ENCODE assay signal across 8 mouse cellular contexts in the genomic region with DNA sequence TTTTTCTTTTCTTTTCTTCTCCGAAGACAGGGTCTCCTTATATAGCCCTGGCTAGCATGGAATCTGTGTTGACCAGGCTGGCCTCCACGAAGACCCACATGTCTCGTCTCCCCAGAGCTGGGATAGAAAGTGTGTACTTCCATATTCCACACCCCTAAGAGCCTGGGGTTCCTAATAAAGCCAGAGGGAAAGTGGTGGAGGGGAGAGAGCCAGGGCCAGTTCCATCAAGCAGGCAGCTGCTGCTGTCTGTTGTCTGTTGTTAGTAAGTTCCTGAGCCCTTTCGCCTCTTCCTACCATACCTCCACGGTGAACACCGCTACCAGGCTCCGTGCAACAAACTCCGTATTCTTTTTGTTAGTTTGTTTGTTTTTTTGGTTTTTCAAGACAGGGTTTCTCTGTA. TPM values are rescaled to one million over a fixed set of nuclear protein-coding genes. Genes with fewer than 3 reads are reported as not detected.
A peak's percentile ranks its signal among the peaks of the same experiment; 100 is the strongest.
DNase-seq lines count a peak whose midpoint lies in the region; ATAC-seq and TF ChIP-seq lines count a peak whose summit lies in the region.

No protein-coding gene starts in this region.

- H3K4me2 ChIP-seq in heart, embryonic 13.5 days: peak overlapping the region; percentile 86
- H3K4me2 ChIP-seq in forebrain, embryonic 13.5 days: peak overlapping the region; percentile 64
- H3K4me2 ChIP-seq in liver, embryonic 15.5 days: peak overlapping the region; percentile 92

- H3K27ac ChIP-seq in heart, embryonic 13.5 days (replicated peaks): peak overlapping the region; percentile 96
- H3K27ac ChIP-seq in forebrain, embryonic 13.5 days: no peak overlapping the region
- peak overlapping the region; percentile 98 for H3K27ac ChIP-seq in liver, embryonic 15.5 days (replicated peaks)

- WGBS in heart, embryonic 13.5 days: 48% methylated on average over 8 of the region's 8 CpGs
- 55% methylated on average over 8 of the region's 8 CpGs for WGBS in forebrain, embryonic 13.5 days
- WGBS in liver, embryonic 15.5 days (ENCODE audit: insufficient replicate concordance): 43% methylated on average over 8 of the region's 8 CpGs

- DNase-seq in heart, postnatal 4 days: no peak
- DNase-seq in layer of hippocampus, postnatal 10 days (ENCODE audit: low spot score in 2 of 2): no peak
- DNase-seq in layer of hippocampus, postnatal 14 days (ENCODE audit: low spot score in 2 of 2): no peak
- no peak for DNase-seq in layer of hippocampus, adult 9-11 months

- no peaks in the 10 kb centered on the region for H3K27me3 ChIP-seq in heart, embryonic 13.5 days (replicated peaks)
- no peaks in the 10 kb centered on the region for H3K27me3 ChIP-seq in C2C12 (ENCODE audit: control insufficient read depth, insufficient read depth, insufficient read length)
- H3K27me3 ChIP-seq in forebrain, embryonic 13.5 days: peaks cover 14% of the 10 kb centered on the region
- H3K27me3 ChIP-seq in liver, embryonic 15.5 days: no peaks in the 10 kb centered on the region

- H3K4me3 ChIP-seq in heart, embryonic 13.5 days: peak overlapping the region; percentile 60
- H3K4me3 ChIP-seq in C2C12 (ENCODE audit: insufficient read depth, poor library complexity, severe bottlenecking): peak overlapping the region; percentile 99
- H3K4me3 ChIP-seq in forebrain, embryonic 13.5 days: peak overlapping the region; percentile 30; the same call in 1 of the 2 replicates
- peak overlapping the region; percentile 59 for H3K4me3 ChIP-seq in liver, embryonic 15.5 days (replicated peaks)

- H3K9me3 ChIP-seq in heart, embryonic 13.5 days: no peaks in the 10 kb centered on the region
- no peaks in the 10 kb centered on the region for H3K9me3 ChIP-seq in forebrain, embryonic 13.5 days (replicated peaks)
- H3K9me3 ChIP-seq in liver, embryonic 15.5 days (replicated peaks): no peaks in the 10 kb centered on the region

- no peak for ATAC-seq in heart, embryonic 13.5 days (ENCODE audit: extremely low read depth, insufficient number of reproducible peaks, low FRiP score, low TSS enrichment)
- ATAC-seq in forebrain, embryonic 13.5 days: no peak; the same call in 1 of the 2 replicates
- no peak for ATAC-seq in liver, embryonic 15.5 days (ENCODE audit: insufficient read depth)

- peaks cover 19% of the 10 kb centered on the region for H3K36me3 ChIP-seq in heart, embryonic 13.5 days
- peaks cover 33% of the 10 kb centered on the region for H3K36me3 ChIP-seq in C2C12 (ENCODE audit: control insufficient read depth, insufficient read depth)
- H3K36me3 ChIP-seq in forebrain, embryonic 13.5 days (ENCODE audit: poor library complexity, severe bottlenecking): no peaks in the 10 kb centered on the region
- H3K36me3 ChIP-seq in liver, embryonic 15.5 days (replicated peaks): peaks cover 10% of the 10 kb centered on the region; the same call in 1 of the 2 replicates

- H3ac ChIP-seq in C2C12 (ENCODE audit: control insufficient read depth, insufficient read length, low read depth): peak overlapping the region; percentile 84

- peaks cover 46% of the 10 kb centered on the region for H3K4me1 ChIP-seq in heart, embryonic 13.5 days
- H3K4me1 ChIP-seq in forebrain, embryonic 13.5 days: peaks cover 32% of the 10 kb centered on the region
- H3K4me1 ChIP-seq in liver, embryonic 15.5 days (replicated peaks): peaks cover 80% of the 10 kb centered on the region

- H3K9ac ChIP-seq in heart, embryonic 13.5 days: peak overlapping the region; percentile 85
- 0 out of 2 replicates have a peak overlapping the region, but pooled peaks have one; percentile 45 for H3K9ac ChIP-seq in forebrain, embryonic 13.5 days
- peak overlapping the region; percentile 58; the same call in 1 of the 2 replicates for H3K9ac ChIP-seq in liver, embryonic 15.5 days

- no peak for TF ChIP-seq CTCF in C2C12 (IDR thresholded peaks at IDR 0.05; ENCODE audit: control insufficient read depth, insufficient read depth, insufficient read length)

- peaks cover 27% of the 10 kb centered on the region for H3K79me3 ChIP-seq in C2C12 (ENCODE audit: low read depth)

- peaks cover 37% of the 10 kb centered on the region for H3K79me2 ChIP-seq in C2C12 (ENCODE audit: control insufficient read depth, insufficient read depth)

TF ChIP-seq in C2C12, 6 proteins besides CTCF, POLR2A, EP300 and RAD21:
- no peak for TF ChIP-seq FOSL1 (IDR thresholded peaks at IDR 0.05; ENCODE audit: insufficient read depth, low read length, poor library complexity, severe bottlenecking)
- peak; percentile 42 for TF ChIP-seq MYOD1 (IDR thresholded peaks at IDR 0.05; ENCODE audit: control insufficient read depth, insufficient read length, low read depth)
- TF ChIP-seq MAX (IDR thresholded peaks at IDR 0.05): peak; percentile 5

RNA-seq across cellular contexts. Expression of a gene that starts 2.0 kb away (rescaled TPM):
- 798 and 814 TPM in 2 replicates for polyA plus RNA-seq in heart, embryonic 13.5 days (2015; fragmentation: Nextera tagmentation; extraction: Ambion mirVana)
- total RNA-seq in heart, postnatal 4 days (2021): 100 to 1,000 TPM; 465 to 471 TPM
- 18,755 TPM for polyA plus RNA-seq in C2C12 (2012; fragmentation: generic; extraction: Trizol)
- 91.7 and 110 TPM in 2 replicates for polyA plus RNA-seq in forebrain, embryonic 13.5 days (2015; fragmentation: Nextera tagmentation; extraction: Ambion mirVana)
- 315 and 397 TPM in 2 replicates for polyA plus RNA-seq in liver, embryonic 15.5 days (2015; fragmentation: Nextera tagmentation; extraction: Ambion mirVana)
- total RNA-seq in layer of hippocampus, postnatal 10 days (2021): 10 to 100 TPM; 31.2 to 37.7 TPM
- total RNA-seq in layer of hippocampus, postnatal 14 days (2021): 10 to 100 TPM; 15.3 to 27.0 TPM

RNA-seq across cellular contexts. Expression of a gene that starts 6.2 kb away (rescaled TPM):
- 37.3 and 42.9 TPM in 2 replicates for polyA plus RNA-seq in heart, embryonic 13.5 days (2015; fragmentation: Nextera tagmentation; extraction: Ambion mirVana)
- total RNA-seq in heart, postnatal 4 days (2021): 10 to 100 TPM; 20.2 to 22.6 TPM
- 108 TPM for polyA plus RNA-seq in C2C12 (2012; fragmentation: generic; extraction: Trizol)
- polyA plus RNA-seq in forebrain, embryonic 13.5 days (2015; fragmentation: Nextera tagmentation; extraction: Ambion mirVana): 50.3 and 59.3 TPM in 2 replicates
- 24.5 and 26.2 TPM in 2 replicates for polyA plus RNA-seq in liver, embryonic 15.5 days (2015; fragmentation: Nextera tagmentation; extraction: Ambion mirVana)
- total RNA-seq in layer of hippocampus, postnatal 10 days (2021): 10 to 100 TPM; 43.0 to 43.2 TPM
- 10 to 100 TPM; 35.9 to 36.1 TPM for total RNA-seq in layer of hippocampus, postnatal 14 days (2021)

RNA-seq across cellular contexts. Expression of a gene that starts 14.8 kb away (rescaled TPM):
- 20.2 and 21.2 TPM in 2 replicates for polyA plus RNA-seq in heart, embryonic 13.5 days (2015; fragmentation: Nextera tagmentation; extraction: Ambion mirVana)
- 1 to 10 TPM; 9.3 to 9.4 TPM for total RNA-seq in heart, postnatal 4 days (2021)
- 25.1 TPM for polyA plus RNA-seq in C2C12 (2012; fragmentation: generic; extraction: Trizol)
- polyA plus RNA-seq in forebrain, embryonic 13.5 days (2015; fragmentation: Nextera tagmentation; extraction: Ambion mirVana): 54.4 and 55.5 TPM in 2 replicates
- 5.4 and 5.6 TPM in 2 replicates for polyA plus RNA-seq in liver, embryonic 15.5 days (2015; fragmentation: Nextera tagmentation; extraction: Ambion mirVana)
- total RNA-seq in layer of hippocampus, postnatal 10 days (2021): 100 to 1,000 TPM; 135 to 139 TPM
- 100 to 1,000 TPM; 141 to 146 TPM for total RNA-seq in layer of hippocampus, postnatal 14 days (2021)

RNA-seq across cellular contexts. Expression of a gene that starts 19.0 kb away (rescaled TPM):
- 45.8 and 46.8 TPM in 2 replicates for polyA plus RNA-seq in heart, embryonic 13.5 days (2015; fragmentation: Nextera tagmentation; extraction: Ambion mirVana)
- total RNA-seq in heart, postnatal 4 days (2021): 10 to 100 TPM; 59.0 to 68.2 TPM
- 35.7 TPM for polyA plus RNA-seq in C2C12 (2012; fragmentation: generic; extraction: Trizol)
- 35.6 and 39.2 TPM in 2 replicates for polyA plus RNA-seq in forebrain, embryonic 13.5 days (2015; fragmentation: Nextera tagmentation; extraction: Ambion mirVana)
- polyA plus RNA-seq in liver, embryonic 15.5 days (2015; fragmentation: Nextera tagmentation; extraction: Ambion mirVana): 20.2 and 21.2 TPM in 2 replicates
- total RNA-seq in layer of hippocampus, postnatal 10 days (2021): 10 to 100 TPM; 26.4 to 28.9 TPM
- 10 to 100 TPM; 19.3 to 21.1 TPM for total RNA-seq in layer of hippocampus, postnatal 14 days (2021)

RNA-seq across cellular contexts. Expression of a gene that starts 29.0 kb away (rescaled TPM):
- 18.8 and 19.5 TPM in 2 replicates for polyA plus RNA-seq in heart, embryonic 13.5 days (2015; fragmentation: Nextera tagmentation; extraction: Ambion mirVana)
- total RNA-seq in heart, postnatal 4 days (2021): 10 to 100 TPM in 1 of 2 experiments, 1 to 10 TPM in 1; 7.7 to 11.1 TPM
- polyA plus RNA-seq in C2C12 (2012; fragmentation: generic; extraction: Trizol): 23.4 TPM
- 3.7 and 5.4 TPM in 2 replicates for polyA plus RNA-seq in forebrain, embryonic 13.5 days (2015; fragmentation: Nextera tagmentation; extraction: Ambion mirVana)
- polyA plus RNA-seq in liver, embryonic 15.5 days (2015; fragmentation: Nextera tagmentation; extraction: Ambion mirVana): 14.4 and 15.3 TPM in 2 replicates
- total RNA-seq in layer of hippocampus, postnatal 10 days (2021): 10 to 100 TPM in 1 of 2 experiments, 1 to 10 TPM in 1; 8.6 to 12.1 TPM
- total RNA-seq in layer of hippocampus, postnatal 14 days (2021): 10 to 100 TPM; 16.1 to 16.8 TPM

Comparison
In these comparisons a context has a peak if more than half of its experiments do, and no peak if none do; other contexts are left out.
1. H3K4me3 ChIP-seq: peak in every context shown above with its lines; median percentile 99 in C2C12; 60 in heart, embryonic 13.5 days; 59 in liver, embryonic 15.5 days; 30 in forebrain, embryonic 13.5 days.
2. RNA of a gene that starts 2.0 kb away (polyA plus RNA-seq): 18,755 TPM in C2C12 (single experiment); 798 to 814 TPM in heart, embryonic 13.5 days, 315 to 397 TPM in liver, embryonic 15.5 days and 91.7 to 110 TPM in forebrain, embryonic 13.5 days; every median in the first group is over 10 times any median in the second.
3. Peak in every context shown above with its lines, with median percentiles within 50 percentile points of each other: H3K4me2 ChIP-seq and H3K9ac ChIP-seq.